Comparison of ENCODE assay signal across 21 mouse cellular contexts in genomic region chr11:114291258-114291657, GRCm38 (mm10).
"Had no signal": no experiment of that assay in that cellular context is flagged by ENCODE, and none has a peak within 500 bp of the region (broad histone marks: within the 10 kb centered on the region; RNA-seq: fewer than 3 reads in every experiment).

No protein-coding gene starts in this region.

- ATAC-seq: forebrain, embryonic 13.5 days; forebrain, embryonic 14.5 days; forebrain, embryonic 15.5 days; forebrain, embryonic 16.5 days; forebrain, postnatal 0 days had no signal

- DNase-seq: cerebellum, adult 8-10 months; cerebellum, adult 9-10 months; cerebellum, adult 9-11 months; cerebellum, postnatal 10 days; cerebellum, postnatal 14 days; cerebellum, postnatal 25 days; cerebellum, postnatal 36 days; embryo, embryonic 11 days; forebrain, postnatal 0 days; gastrocnemius, adult 2 months; gastrocnemius, postnatal 10 days; gastrocnemius, postnatal 14 days; gastrocnemius, postnatal 25 days; gastrocnemius, postnatal 36 days; heart, adult 11 months; heart, adult 18-20 months; heart, adult 2 months had no signal
